Mouse (Mus musculus): ENCODE measurements around the gene Epdr1. TPM values are rescaled to one million over a fixed set of nuclear protein-coding genes. Genes with fewer than 3 reads are reported as not detected.
"Not testable (repeated sequence)": the region's sequence is repeated elsewhere in the genome, so short reads cannot be mapped to it uniquely, and the experiment has no call there.

The Epdr1 gene
- polyA plus RNA-seq, 1 experiment = 5.4 TPM

DNA sequence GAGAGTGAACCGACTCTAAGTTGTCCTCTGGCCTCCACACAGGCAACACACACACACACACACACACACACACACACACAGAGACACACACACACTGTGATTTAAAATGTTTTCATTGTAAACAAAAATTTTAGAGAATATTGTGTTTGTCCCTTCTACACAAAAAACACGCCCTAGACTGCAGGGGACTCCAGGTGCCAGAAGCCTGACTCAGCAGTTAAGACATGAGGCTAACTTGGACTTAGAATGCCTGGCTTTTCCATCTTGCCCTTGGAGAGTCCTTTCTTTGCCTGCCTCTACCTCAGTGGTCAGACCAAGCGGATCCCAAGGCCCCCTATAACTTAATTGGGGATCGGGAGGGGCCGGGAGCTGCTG is 899 bp downstream of the Epdr1 start:
- H3K4me3 ChIP-seq (ENCODE audit: insufficient read depth, low read depth, low read length) = peak overlapping the region; percentile 69
- H3K27ac ChIP-seq (replicated peaks; ENCODE audit: low read depth, low read length) = no peak overlapping the region
- peaks cover 2% of the 10 kb centered on the region; the same call in 1 of the 2 replicates for H3K4me1 ChIP-seq (ENCODE audit: control insufficient read depth, insufficient read depth, insufficient read length, low read length)

DNA sequence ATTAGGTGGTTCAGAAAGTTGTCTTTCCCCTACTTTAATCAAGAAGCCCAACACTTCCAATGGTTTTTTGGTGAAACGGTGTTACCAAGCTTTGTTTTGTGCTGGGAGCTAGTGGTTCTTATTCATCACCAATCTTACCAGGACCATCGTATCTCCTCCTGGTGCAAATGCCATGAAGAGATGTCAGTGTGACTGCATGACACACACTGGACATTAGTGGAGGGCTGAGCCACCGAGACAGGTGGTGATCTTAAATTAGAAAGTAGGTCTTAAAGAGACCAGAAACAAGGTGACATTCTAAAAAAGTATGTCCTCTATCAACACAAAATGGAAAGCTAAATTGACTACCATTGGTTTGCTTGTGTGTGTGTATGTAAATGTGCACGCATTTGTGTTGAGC is 1.6 kb downstream of the Epdr1 start:
- no peak overlapping the region for H3K27ac ChIP-seq (replicated peaks; ENCODE audit: low read depth, low read length)
- H3K4me1 ChIP-seq (ENCODE audit: control insufficient read depth, insufficient read depth, insufficient read length, low read length) = no peaks in the 10 kb centered on the region

GRCm38 (mm10) chr13:19614311-19614710 is 5.4 kb downstream of the Epdr1 start:
- H3K27ac ChIP-seq (replicated peaks; ENCODE audit: low read depth, low read length) = no peak overlapping the region
- no peak overlapping the region for H3K4me3 ChIP-seq (ENCODE audit: insufficient read depth, low read depth, low read length)

More for the DNA sequence above, 1.6 kb downstream of the Epdr1 start:
- H3K4me3 ChIP-seq (ENCODE audit: insufficient read depth, low read depth, low read length) = no peak overlapping the region

GRCm38 (mm10) chr13:19613426-19613825 is 6.3 kb downstream of the Epdr1 start:
- no peak overlapping the region for H3K27ac ChIP-seq (replicated peaks; ENCODE audit: low read depth, low read length)
- no peak overlapping the region for H3K4me3 ChIP-seq (ENCODE audit: insufficient read depth, low read depth, low read length)

More at GRCm38 (mm10) chr13:19614311-19614710, 5.4 kb downstream of the Epdr1 start:
- no peaks in the 10 kb centered on the region for H3K4me1 ChIP-seq (ENCODE audit: control insufficient read depth, insufficient read depth, insufficient read length, low read length)

DNA sequence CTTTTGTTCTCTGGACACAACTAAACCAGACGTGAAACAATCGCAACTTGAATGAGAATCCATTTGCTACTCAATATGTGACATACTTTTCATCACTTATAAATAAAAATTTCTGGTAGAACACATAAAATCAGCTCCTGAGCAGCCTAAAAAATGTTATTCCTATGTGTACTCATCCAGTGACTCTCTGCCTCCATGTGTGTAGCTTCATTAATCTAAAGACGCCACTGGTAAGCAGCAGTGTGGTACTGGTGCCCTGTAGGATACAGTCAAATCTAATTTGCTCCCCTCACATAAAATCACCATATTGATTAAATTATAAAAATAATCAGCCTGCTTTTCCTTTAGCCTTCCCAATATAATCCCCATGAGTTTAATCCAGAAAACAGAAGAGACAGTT is 6.8 kb downstream of the Epdr1 start:
- no peaks in the 10 kb centered on the region for H3K4me1 ChIP-seq (ENCODE audit: control insufficient read depth, insufficient read depth, insufficient read length, low read length)
- H3K27ac ChIP-seq (replicated peaks; ENCODE audit: low read depth, low read length) = no peak overlapping the region
- no peak overlapping the region for H3K4me3 ChIP-seq (ENCODE audit: insufficient read depth, low read depth, low read length)

More at GRCm38 (mm10) chr13:19613426-19613825, 6.3 kb downstream of the Epdr1 start:
- no peaks in the 10 kb centered on the region for H3K4me1 ChIP-seq (ENCODE audit: control insufficient read depth, insufficient read depth, insufficient read length, low read length)

GRCm38 (mm10) chr13:19612348-19612747 is 7.4 kb downstream of the Epdr1 start:
- no peak overlapping the region for H3K27ac ChIP-seq (replicated peaks; ENCODE audit: low read depth, low read length)
- H3K4me1 ChIP-seq (ENCODE audit: control insufficient read depth, insufficient read depth, insufficient read length, low read length) = no peaks in the 10 kb centered on the region
- H3K4me3 ChIP-seq (ENCODE audit: insufficient read depth, low read depth, low read length) = no peak overlapping the region

DNA sequence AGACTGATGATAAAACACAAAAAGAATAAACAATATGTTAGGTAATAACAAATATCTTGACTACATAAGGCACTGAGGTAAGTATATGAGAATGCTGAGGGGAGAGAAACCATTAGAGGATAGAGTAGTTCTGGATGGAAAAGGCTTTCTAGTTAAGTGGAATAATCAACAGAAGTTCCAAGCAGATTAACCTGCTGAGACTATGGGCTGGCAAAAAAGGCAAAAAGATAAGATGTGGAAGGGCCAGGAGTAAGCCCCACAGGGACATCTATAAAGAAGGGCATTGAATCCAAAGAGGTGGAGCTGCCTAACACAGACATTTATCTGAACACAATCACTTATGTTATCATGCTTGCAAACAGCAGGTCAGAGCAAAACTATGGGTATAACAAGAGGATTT is 11.6 kb downstream of the Epdr1 start:
- H3K27ac ChIP-seq (replicated peaks; ENCODE audit: low read depth, low read length) = no peak overlapping the region
- H3K4me1 ChIP-seq (ENCODE audit: control insufficient read depth, insufficient read depth, insufficient read length, low read length) = no peaks in the 10 kb centered on the region
- no peak overlapping the region for H3K4me3 ChIP-seq (ENCODE audit: insufficient read depth, low read depth, low read length)

- Histone ChIP-seq H3K4me3 (ENCODE audit: insufficient read depth, low read depth, low read length) (no peak overlapping the region), H3K4me1 (ENCODE audit: control insufficient read depth, insufficient read depth, insufficient read length, low read length) (no peaks in the 10 kb centered on the region), H3K27ac (replicated peaks; ENCODE audit: low read depth, low read length) (no peak overlapping the region)
Measured at GRCm38 (mm10) chr13:19604916-19605315, 14.8 kb downstream of the Epdr1 start.

DNA sequence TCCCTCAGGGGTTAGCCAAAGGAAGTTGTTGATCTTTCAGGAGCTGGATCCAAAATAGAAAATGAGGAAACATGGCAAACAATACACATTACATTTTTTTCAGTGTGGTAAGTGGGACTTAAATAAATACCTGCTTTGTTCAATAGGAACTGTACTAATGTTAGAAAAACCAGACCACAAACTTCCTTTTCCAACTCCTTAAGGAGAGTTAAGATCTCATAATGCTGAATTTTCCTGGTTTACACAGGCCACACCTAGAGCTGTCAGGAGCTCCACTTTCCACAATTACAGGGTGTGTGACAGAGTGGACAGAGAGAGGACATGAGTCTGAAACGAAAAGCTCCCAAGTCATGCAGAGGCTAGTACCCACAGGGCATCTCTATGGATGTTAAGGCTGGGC is 16.0 kb downstream of the Epdr1 start:
- Histone ChIP-seq H3K4me3 (ENCODE audit: insufficient read depth, low read depth, low read length) (no peak overlapping the region), H3K27ac (replicated peaks; ENCODE audit: low read depth, low read length) (no peak overlapping the region), H3K4me1 (ENCODE audit: control insufficient read depth, insufficient read depth, insufficient read length, low read length) (no peaks in the 10 kb centered on the region)

GRCm38 (mm10) chr13:19602531-19602930 is 17.2 kb downstream of the Epdr1 start:
- Histone ChIP-seq H3K4me3 (ENCODE audit: insufficient read depth, low read depth, low read length) (no peak overlapping the region), H3K27ac (replicated peaks; ENCODE audit: low read depth, low read length) (no peak overlapping the region), H3K4me1 (ENCODE audit: control insufficient read depth, insufficient read depth, insufficient read length, low read length) (no peaks in the 10 kb centered on the region)

- no peak overlapping the region for H3K4me3 ChIP-seq (ENCODE audit: insufficient read depth, low read depth, low read length)
- no peak overlapping the region for H3K27ac ChIP-seq (replicated peaks; ENCODE audit: low read depth, low read length)
- no peaks in the 10 kb centered on the region for H3K4me1 ChIP-seq (ENCODE audit: control insufficient read depth, insufficient read depth, insufficient read length, low read length)
Measured at GRCm38 (mm10) chr13:19599242-19599641, 20.5 kb downstream of the Epdr1 start.

- Histone ChIP-seq H3K27ac (replicated peaks; ENCODE audit: low read depth, low read length) (no peak overlapping the region), H3K4me3 (ENCODE audit: insufficient read depth, low read depth, low read length) (no peak overlapping the region), H3K4me1 (ENCODE audit: control insufficient read depth, insufficient read depth, insufficient read length, low read length) (no peaks in the 10 kb centered on the region)
Measured at GRCm38 (mm10) chr13:19595141-19595540, 24.6 kb downstream of the Epdr1 start.

- no peaks in the 10 kb centered on the region for H3K4me1 ChIP-seq (ENCODE audit: control insufficient read depth, insufficient read depth, insufficient read length, low read length)
- no peak overlapping the region for H3K4me3 ChIP-seq (ENCODE audit: insufficient read depth, low read depth, low read length)
- no peak overlapping the region for H3K27ac ChIP-seq (replicated peaks; ENCODE audit: low read depth, low read length)
Measured at GRCm38 (mm10) chr13:19590996-19591759, 28.5 kb downstream of the Epdr1 start.

- Histone ChIP-seq H3K27ac (replicated peaks; ENCODE audit: low read depth, low read length) (no peak overlapping the region), H3K4me3 (ENCODE audit: insufficient read depth, low read depth, low read length) (no peak overlapping the region), H3K4me1 (ENCODE audit: control insufficient read depth, insufficient read depth, insufficient read length, low read length) (no peaks in the 10 kb centered on the region)
Measured at GRCm38 (mm10) chr13:19575947-19576346, 43.8 kb downstream of the Epdr1 start.

GRCm38 (mm10) chr13:19574723-19575122 is 45.0 kb downstream of the Epdr1 start:
- not testable (repeated sequence) for H3K4me1 ChIP-seq (ENCODE audit: control insufficient read depth, insufficient read depth, insufficient read length, low read length); H3K27ac ChIP-seq (replicated peaks; ENCODE audit: low read depth, low read length); H3K4me3 ChIP-seq (ENCODE audit: insufficient read depth, low read depth, low read length)

DNA sequence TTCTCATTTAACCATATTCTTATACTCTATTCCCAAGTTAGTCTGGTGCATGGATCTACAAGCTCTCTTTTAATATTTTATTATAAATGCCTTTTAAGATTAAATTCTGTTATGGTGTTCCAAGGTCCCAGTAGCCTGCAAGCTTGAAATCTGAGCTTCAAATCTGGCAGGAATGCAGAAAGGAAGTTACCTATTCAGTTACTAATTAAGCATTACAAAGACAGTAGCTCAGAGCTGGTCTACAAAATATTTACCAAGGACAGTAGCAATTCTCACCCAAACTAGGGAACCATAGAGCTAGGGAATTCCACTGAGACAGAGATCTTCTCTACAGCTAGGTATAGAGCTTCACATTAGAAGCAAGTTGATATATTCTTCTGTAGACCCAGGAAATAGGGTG is 49.6 kb downstream of the Epdr1 start:
- H3K27ac ChIP-seq (replicated peaks; ENCODE audit: low read depth, low read length); H3K4me3 ChIP-seq (ENCODE audit: insufficient read depth, low read depth, low read length); H3K4me1 ChIP-seq (ENCODE audit: control insufficient read depth, insufficient read depth, insufficient read length, low read length): not testable (repeated sequence)
